Comparison of ENCODE assay signal across 8 mouse cellular contexts in genomic region chrX:101332375-101333211, GRCm38 (mm10). TPM values are rescaled to one million over a fixed set of nuclear protein-coding genes. Genes with fewer than 3 reads are reported as not detected.
DNase-seq lines count a peak whose midpoint lies in the region; ATAC-seq lines count a peak whose summit lies in the region.

No protein-coding gene starts in this region.

- 0 out of 2 replicates have a peak, but pooled peaks cover 5% of the 10 kb centered on the region for H3K4me1 ChIP-seq in intestine, embryonic 14.5 days (replicated peaks; ENCODE audit: control insufficient read depth, insufficient read depth, low read length)

- H3K27me3 ChIP-seq in intestine, embryonic 14.5 days (replicated peaks; ENCODE audit: control insufficient read depth, insufficient read depth, low read length) = no peaks in the 10 kb centered on the region

- 18% methylated on average over 45 of the region's 49 CpGs for WGBS in intestine, embryonic 14.5 days

- intact Hi-C loops in left cerebral cortex, postnatal 14 days (cut with DNase I) = no loop called here

- peak overlapping the region; percentile 89 for H3K27ac ChIP-seq in intestine, embryonic 14.5 days (ENCODE audit: low read depth)

- H3K4me3 ChIP-seq in intestine, embryonic 14.5 days (ENCODE audit: low read depth, low read length) = peak overlapping the region; percentile 29

- peak; percentile 64 to 65 for DNase-seq in adrenal gland, adult 18-20 months (ENCODE audit: low spot score in 2 of 2)
- DNase-seq in embryo, embryonic 11 days = peak; percentile 91
- DNase-seq in gastrocnemius, postnatal 25 days = peak; percentile 90
- peak; percentile 86 for DNase-seq in intestine, embryonic 14.5 days (ENCODE audit: low spot score)
- DNase-seq in left cerebral cortex, postnatal 14 days (ENCODE audit: low spot score in 2 of 2) = peak; percentile 84 to 96
- peak; percentile 94 for DNase-seq in mesoderm, embryonic 11.5 days (ENCODE audit: low read depth, low spot score)
- peak; percentile 86 to 88 for DNase-seq in right cerebral cortex, postnatal 36 days (ENCODE audit: low spot score in 2 of 2)
- DNase-seq in yolk sac, embryonic 10.5 days (ENCODE audit: low spot score) = peak; percentile 93

- H3K9ac ChIP-seq in intestine, embryonic 14.5 days (ENCODE audit: low read length) = peak overlapping the region; percentile 32

- ATAC-seq in intestine, embryonic 14.5 days (replicated peaks; ENCODE audit: low FRiP score, low TSS enrichment, low read depth) = peak; percentile 94

- H3K9me3 ChIP-seq in intestine, embryonic 14.5 days (ENCODE audit: control insufficient read depth, low read length) = no peaks in the 10 kb centered on the region

- H3K36me3 ChIP-seq in intestine, embryonic 14.5 days (ENCODE audit: control insufficient read depth, insufficient read depth, low read length) = no peaks in the 10 kb centered on the region

- H3K4me2 ChIP-seq in intestine, embryonic 14.5 days (ENCODE audit: low read length) = peak overlapping the region; percentile 52

RNA-seq across cellular contexts. Expression of gene Nlgn3, which starts 33.6 kb away (rescaled TPM):
- total RNA-seq in adrenal gland, adult 18-20 months (2021) = 10 to 100 TPM in 1 of 2 experiments, 1 to 10 TPM in 1; 5.7 to 15.9 TPM
- under 1 TPM; 0.08 to 0.20 TPM for total RNA-seq in gastrocnemius, postnatal 25 days (2021)
- 7.3 and 7.5 TPM in 2 replicates for polyA plus RNA-seq in intestine, embryonic 14.5 days (2014; fragmentation: Nextera tagmentation; extraction: Ambion mirVana)
- total RNA-seq in left cerebral cortex, postnatal 14 days (2021) = 100 to 1,000 TPM; 220 to 223 TPM

RNA-seq across cellular contexts. Expression of gene Gjb1, which starts 43.6 kb away (rescaled TPM):
- not detected for total RNA-seq in adrenal gland, adult 18-20 months (2021)
- under 1 TPM; 0.46 TPM for total RNA-seq in gastrocnemius, postnatal 25 days (2021)
- 14.0 and 20.9 TPM in 2 replicates for polyA plus RNA-seq in intestine, embryonic 14.5 days (2014; fragmentation: Nextera tagmentation; extraction: Ambion mirVana)
- 1 to 10 TPM; 1.3 to 4.7 TPM for total RNA-seq in left cerebral cortex, postnatal 14 days (2021)

RNA-seq across cellular contexts. Expression of gene Med12, which starts 58.8 kb away (rescaled TPM):
- 10 to 100 TPM; 32.0 to 33.4 TPM for total RNA-seq in adrenal gland, adult 18-20 months (2021)
- total RNA-seq in gastrocnemius, postnatal 25 days (2021) = 10 to 100 TPM; 15.4 to 15.6 TPM
- polyA plus RNA-seq in intestine, embryonic 14.5 days (2014; fragmentation: Nextera tagmentation; extraction: Ambion mirVana) = 38.5 and 48.2 TPM in 2 replicates
- 10 to 100 TPM; 21.1 to 22.7 TPM for total RNA-seq in left cerebral cortex, postnatal 14 days (2021)

Comparison
In these comparisons a context has a peak if more than half of its experiments do, and no peak if none do; other contexts are left out.
1. Peak in every context shown above with its lines: DNase-seq, ATAC-seq, H3K4me3 ChIP-seq and H3K27ac ChIP-seq.
2. RNA of gene Nlgn3, which starts 33.6 kb away (total RNA-seq): 220 to 223 TPM in left cerebral cortex, postnatal 14 days; 5.7 to 15.9 TPM in adrenal gland, adult 18-20 months and 0.08 to 0.20 TPM in gastrocnemius, postnatal 25 days; every median in the first group is over 10 times any median in the second.